Mouse (Mus musculus) naive thymus-derived CD4-positive, alpha-beta T cell, adult 2 months (primary cell): ENCODE results near the gene Cacna1a.

Experiments
- DNase-seq: peaks from one replicate; pipeline ENCODE4 v3.0.0-alpha.2; 2011; ENCODE audit warnings: low read depth

Gene Cacna1a

DNA sequence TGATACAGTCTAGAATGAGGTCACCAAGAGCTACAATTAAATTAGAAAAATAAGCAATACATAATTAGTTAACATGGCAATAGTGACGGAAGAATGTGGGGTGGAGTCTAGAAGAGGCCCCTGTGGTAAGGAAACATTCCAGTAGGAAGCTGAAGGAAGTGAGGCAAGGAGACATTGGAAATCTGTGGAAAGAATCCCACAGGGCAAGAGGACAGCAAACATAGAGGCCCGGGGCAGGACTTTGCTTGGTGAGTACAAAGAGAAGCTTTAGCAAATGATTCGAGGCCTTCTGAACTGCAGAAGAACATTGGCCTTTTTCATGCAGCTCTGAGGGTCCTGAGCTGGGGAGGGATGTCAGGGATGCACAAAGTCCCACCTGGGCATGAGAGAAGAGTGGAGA, at the start of gene Cacna1a:
TSS of gene Cacna1a (plus strand) at position 166 of the 400 bp plus-strand sequence.
- DNase-seq = no peak

DNA sequence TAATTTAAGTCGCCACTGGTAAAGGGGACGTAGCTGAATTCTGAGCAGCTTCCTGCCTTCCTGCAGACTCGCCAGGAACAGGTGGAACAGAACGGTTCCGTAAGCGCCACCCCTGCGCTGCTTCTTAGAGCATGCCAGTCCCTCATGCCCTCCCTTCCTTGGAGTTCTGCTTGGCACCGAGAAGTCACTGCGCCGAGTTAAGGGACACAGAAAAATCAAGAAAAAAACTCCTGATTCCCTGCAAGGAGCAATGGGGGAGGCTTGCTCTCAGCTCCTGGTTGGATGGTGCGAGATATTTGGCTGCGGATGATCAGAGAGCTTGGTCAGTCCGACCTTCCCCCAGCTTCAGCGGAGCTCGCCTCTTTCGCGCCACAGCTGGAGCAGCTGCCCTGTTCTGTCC, 49.7 kb upstream of the Cacna1a start:
- no peak for DNase-seq

DNA sequence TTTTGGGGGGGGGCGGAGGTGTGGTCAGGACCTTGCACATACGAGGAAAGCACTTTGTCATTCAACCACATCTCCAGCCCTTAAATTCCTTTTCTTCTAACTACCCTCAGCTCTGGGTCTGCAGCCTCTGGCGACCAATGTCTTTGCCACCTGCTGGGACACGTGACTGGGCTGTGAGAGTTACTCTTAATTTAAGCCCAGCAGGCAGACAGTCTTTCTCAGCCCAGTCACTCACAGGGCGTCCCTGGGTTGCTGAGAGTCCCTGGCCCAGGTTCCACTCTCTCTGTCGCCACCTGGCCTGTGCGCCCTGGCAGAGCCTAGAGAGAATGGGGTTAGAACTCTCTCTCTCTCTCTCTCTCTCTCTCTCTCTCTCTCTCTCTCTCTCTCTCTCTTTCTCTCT, 48.9 kb upstream of the Cacna1a start:
- DNase-seq = no peak

DNA sequence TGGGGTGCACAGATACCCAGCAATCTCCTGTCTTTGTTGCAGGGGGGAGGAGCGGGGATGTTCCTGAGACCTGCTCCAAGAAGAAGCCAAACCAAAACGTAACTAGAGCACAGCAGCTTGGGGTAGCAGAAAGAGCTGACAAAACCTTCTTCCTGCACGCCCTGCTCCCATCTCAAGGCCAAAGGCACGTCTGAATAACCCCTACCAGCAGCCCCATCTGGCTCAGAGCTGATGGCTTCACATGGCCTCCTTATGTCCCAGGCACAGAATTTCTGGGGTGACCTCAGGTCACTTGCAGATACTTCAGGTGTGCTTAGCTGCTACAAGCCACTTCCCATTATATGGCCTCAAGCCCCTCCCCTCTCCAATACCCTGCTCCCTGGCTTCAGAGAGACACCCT, 48.4 kb upstream of the Cacna1a start:
- DNase-seq = no peak

DNA sequence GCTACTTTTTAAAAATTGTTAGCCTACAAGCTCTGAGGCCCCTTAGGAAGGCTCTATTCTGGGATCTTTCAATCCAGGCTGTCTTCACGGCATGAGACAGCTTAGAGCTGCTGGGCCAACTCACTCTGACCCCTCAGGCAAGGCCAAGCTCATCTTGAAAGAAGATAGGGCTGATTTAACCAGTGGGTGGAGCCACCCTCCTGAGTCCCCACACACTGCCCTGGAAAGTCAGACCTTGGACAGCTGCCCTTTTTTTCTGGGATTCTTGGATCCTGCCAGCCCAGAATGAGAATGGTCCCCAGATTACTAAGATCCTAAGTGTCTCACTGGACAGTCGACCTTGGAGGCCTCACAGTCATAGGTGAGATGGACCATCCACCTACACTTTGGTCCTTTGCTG, 47.6 kb upstream of the Cacna1a start:
- no peak for DNase-seq

DNA sequence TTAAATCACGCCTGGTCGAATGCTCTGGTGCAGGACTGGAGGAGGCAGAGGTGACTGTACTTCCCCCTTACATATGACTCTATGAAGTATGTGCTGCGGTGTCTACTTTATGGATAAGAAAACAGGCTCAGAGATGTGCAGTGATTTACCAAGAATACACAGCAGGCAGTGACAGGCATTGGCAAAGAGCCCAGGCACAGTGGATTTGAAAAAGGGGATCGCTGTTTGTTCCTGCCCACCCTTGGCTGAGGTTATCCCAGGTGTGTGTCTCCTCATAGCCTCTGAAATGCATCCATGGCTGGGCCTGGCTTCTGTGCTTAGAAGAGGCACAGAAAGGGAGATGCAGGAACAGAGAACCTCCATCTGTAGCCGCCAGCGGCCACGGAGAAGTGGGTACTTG, 42.7 kb upstream of the Cacna1a start:
- DNase-seq = no peak

DNA sequence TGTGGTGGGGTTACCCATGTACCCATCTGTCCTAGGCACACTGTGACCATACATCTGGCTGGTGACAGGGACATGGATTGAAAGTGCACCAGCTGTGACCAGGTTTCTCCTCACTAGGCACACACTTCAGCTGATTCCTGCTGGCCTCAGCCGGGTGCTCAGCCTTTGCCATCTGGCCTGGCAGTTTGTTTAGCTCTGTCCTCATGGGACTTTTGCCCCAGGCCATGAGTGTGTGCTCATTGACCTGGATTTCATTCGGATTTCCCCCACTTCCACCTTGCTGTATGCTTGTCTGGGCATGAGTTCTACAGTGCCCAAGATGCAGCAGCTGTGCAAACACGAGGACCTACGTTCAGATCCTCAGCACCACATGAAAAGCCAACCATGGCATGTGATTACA, 41.8 kb upstream of the Cacna1a start:
- no peak for DNase-seq

DNA sequence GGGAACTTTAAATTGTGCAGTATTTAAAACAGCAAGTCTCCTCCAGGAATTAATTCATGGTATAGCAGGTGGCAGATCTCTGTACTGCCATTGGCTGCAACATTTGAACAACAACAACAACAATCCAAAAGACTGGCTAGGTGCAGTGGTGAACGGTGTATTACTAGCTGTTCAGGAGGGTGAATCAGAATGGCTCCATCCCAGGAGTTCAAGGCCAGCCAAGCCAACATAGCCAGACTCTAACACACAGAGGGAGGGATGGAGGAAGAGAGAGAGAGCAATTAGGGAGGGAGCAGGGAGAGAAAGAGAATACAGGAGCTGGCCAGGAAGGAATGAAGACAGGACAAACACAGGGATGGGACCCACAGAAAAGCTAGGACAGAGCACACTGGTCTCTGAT, 38.7 kb upstream of the Cacna1a start:
- no peak for DNase-seq

DNA sequence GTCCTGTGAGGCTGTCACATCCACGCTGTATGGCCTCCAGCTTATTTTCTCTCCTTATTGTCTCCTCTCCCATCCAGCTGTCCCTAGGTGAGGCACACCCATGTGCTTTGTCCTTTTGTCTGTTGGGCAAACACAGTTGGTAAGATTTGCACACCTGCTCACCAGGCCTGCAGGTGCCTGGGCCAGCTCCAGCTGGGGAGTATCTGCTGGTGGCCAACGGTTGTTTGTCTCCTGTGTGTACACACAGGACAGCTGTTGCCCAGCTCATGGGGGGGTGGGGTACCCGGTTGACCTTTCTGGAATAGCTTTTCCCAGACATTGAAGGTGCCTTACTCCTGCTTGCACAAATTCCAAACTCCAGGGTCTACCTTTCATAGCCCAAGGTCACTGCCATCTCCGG, 37.3 kb upstream of the Cacna1a start:
- DNase-seq = no peak

DNA sequence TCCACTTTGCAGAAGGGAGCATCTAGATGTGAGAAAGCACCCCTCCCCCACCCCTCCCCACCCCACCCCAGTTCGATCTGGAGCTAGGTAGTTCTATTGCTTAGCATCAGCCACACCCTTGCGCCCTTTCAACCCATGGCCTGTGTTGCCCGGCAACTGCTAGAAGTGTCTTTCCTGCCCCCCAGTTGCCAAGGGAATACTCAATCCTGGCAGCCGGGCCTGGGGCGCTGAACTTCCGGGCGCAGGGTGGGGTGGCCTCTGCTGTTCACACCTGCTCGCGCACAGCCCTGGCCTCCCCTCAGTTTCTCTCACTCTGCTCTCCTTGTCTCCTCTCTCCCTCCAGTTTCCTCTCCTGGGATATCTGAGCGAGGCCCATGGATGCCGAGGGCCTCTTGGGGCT, 31.8 kb upstream of the Cacna1a start:
- no peak for DNase-seq

DNA sequence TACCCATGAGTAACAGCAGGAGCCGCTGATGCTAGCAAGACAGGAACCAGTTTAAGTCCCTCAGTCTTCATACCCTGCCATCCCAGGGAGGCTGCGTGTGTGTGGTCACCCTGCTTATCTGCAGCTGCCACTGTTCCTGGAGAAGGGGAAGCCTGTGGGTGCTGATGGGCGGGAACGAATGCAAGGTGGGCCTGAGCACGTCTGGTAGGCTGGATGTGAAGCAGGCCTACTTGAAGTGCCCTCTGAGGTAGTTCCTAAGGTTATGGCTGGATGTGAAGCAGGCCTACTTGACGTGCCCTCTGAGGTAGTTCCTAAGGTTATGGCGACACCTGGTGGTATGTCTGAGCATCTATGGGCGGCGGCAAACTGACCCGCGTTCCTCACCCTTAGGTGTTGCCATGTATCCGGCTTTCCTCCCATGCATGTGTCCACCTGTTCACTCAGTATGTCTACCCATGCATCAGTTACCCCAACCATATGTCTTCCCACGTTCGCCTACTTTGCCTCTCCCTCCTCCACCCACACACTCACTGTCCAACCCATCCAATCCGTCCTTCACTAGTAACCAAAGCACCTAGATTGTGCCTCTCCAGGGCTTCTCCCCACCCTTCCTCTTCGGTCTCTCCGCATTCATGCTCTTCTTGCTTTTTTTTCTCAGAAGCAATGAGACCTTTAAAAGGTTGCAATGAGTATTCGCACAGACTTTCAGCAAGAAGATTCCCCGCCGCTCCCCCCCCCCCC, 30.4 kb upstream of the Cacna1a start:
- peak; percentile 86 for DNase-seq

DNA sequence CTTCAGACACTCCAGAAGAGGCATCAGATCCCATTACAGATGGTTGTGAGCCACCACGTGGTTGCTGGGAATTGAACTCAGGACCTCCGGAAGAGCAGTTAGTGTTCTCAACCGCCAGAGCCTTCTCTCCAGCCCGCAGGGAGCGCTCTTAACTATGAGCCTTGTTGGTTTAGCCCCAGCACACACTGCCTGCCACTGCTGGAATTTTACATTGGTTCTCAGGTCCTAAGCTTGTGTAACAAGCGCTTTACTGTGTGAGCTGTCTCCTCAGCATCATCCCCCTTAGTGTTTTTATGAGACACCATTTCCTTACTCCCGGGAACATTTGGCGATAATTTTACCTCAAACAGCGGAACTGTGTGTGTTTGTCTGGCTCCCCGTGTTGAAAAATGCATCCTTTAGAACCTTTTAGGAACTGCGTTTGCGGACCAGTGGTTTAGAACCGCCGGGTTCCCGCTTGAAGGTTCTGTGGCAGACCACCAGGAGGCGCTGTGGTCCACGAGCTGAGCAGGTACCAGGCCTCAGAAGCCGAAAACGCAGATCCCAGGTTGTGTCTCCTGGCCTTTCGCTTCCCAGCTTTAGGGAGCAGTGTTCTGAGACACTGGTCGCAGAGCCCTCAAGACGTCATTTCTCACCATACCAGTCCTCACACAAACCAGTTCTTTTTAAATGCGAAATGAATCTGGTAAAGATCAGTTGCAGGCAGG, 24.7 kb upstream of the Cacna1a start:
- DNase-seq = peak; percentile 69

DNA sequence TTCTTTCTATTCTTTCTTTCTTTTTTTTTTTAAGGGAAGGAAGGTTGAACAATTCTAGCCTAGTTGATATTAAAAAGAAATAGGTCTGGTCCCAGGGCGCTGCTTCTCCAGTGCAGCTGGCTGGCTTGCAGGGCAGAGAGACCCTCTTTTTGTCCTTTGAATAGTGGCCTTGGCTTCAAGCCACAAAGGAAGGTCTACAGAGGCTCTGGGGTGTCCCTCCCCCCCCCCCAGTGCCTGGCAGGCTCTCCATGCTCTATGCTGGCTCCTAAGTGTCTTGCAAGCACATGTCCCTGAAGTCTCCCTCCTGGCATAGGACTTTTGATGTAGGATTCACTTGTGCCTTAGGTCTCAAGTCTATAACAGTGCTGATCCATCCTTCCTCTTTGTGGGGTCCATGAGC, 23.0 kb upstream of the Cacna1a start:
- no peak for DNase-seq

DNA sequence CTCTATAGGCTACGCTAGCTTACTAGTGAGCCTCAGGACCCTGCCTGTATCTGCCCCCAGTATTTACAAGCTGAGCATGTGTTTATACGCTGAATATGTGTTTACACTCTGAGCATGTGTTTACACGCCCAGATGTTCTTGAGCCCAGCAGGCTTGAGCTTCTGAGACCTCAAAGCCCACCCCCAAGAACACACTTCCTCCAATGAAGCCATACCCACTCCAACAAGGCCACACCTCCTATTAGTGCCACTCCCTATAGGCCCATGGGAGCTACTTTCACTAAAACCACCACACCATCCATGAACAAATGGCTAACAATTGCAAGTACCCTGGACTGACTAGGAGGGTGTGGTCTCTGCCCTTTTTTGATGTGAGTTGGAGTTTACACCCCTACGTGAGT, 17.3 kb upstream of the Cacna1a start:
- DNase-seq = no peak

DNA sequence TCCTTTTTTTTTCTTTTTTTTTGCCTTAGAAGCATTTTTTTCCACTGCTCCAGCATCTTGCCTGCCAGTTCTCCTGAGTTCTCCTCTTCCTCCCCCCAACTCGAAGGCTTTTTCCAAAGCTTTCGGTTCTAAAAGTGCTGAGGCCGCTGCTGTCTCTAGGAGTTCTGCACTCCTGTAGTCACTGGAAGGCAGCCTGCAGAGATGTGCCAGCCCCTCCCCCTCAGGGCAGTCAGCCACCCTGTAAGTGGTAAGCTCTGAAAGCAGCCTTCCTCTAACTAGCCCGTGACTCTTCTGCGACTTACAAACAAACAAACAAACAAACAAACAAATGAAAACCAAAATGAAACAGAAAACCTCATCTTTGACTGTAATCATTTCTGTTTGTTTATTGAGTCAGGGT, 13.2 kb upstream of the Cacna1a start:
- no peak for DNase-seq

DNA sequence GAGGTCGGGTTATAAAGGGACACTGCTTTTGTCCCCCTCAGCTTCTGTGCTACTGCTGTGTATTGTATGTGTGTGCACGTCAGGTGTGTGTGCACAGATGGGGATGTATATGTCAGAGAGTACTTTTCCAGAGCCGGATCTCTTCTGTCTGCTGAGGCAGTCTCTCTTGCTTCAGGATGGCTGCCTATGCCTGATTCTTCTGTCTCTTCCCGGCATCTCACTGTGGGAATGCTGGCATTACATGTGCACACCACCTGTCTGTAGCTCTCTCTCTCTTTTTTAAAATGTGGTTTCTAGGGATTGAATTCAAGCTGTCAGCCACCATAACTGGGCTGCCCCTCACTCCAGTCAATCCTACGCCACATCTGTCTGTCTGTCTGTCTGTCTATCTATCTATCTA, 12.4 kb upstream of the Cacna1a start:
- no peak for DNase-seq

DNA sequence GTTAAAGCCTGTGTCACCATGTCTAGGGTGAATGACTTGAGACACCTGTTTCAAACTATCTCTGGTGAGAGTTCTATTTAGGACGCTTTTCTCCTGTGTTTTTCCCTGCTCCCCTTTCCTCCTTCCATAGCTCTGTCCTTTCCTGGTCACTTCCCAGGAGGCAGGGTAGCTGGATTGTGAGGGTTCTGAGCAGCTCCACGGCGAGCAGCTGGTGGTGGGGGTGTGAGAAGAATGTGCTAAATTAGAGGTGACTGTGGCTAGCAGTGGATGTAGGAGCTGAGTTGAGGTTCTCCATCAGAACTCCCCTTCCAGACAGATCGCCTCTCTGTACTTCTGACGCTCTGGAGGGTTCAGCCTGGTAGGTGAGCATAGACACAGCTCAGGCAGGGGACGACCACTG, 11.7 kb upstream of the Cacna1a start:
- no peak for DNase-seq

DNA sequence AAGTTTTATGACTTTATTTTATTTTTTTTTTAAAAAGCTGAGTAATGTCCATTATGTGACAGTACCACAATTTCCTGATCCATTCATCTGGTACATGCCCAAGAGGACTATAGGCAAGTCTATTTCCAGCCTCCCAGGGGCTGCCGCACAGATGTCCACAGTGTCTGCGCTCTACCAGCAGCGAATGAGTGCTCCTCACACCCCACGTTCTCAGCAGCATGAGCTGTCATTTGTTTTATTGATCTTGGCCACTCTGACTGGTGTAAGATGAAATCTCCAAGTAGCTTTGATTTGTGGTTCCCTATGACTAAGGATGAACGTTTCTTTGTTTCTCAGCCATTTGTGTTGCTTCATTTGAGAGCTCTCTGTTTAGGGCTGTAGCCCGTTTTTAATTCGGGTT, 6.6 kb upstream of the Cacna1a start:
- no peak for DNase-seq

DNA sequence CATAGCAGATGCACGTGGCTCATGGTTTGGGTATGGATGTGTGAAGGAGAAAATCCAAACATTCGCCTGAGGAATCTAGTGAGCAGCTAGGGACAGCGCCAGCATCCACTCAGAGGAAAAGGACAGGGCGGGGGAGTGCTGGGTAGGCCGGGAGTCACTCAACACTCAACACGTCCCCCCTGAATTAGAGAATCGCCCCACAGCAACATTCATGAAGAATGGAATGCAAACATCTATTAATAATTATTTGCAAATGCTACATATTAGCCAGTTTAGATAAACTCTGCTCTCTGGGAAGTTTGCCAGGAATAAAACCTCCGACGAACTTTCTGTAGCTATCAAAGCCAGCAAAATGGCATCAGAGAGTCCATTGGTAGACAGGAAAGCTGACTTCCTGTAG, 533 bp downstream of the Cacna1a start:
- DNase-seq = no peak

DNA sequence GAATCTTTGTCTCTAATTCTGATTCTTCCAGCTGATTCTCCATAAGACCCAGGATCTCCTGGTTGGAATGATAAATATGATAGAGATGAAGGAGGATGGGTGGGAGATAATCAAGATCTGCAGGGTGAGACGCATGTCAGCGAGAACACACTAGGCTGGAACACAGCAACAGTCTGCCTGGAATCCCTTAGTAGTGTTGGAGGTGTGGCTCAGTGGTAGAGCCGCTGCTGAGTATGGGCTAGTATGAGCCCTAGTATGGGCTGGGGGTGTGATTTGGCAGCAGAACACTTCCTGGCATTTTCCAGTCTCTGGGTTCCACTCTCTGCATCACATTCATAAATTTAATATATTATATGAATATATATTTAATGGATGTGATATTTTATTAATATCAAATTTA, 933 bp downstream of the Cacna1a start:
- no peak for DNase-seq

DNA sequence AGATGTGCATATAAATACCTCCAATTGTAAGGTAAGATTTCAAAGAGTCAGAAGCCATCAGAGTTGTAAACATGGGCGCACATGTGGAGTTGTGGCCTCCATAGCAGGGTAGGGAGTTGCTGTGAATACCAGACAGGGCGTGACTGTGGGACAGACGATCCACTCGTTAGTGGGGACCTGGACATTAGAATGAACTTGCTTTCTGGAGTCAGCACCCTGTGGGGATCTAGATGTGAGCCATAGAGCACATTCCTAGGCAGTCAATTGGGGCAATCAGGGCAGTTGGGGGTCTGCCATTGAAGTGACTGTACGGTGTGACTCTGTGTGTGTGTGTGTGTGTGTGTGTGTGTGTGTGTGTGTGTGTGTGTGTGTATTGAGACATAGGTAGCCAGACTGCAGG, 3.4 kb downstream of the Cacna1a start:
- DNase-seq = no peak

DNA sequence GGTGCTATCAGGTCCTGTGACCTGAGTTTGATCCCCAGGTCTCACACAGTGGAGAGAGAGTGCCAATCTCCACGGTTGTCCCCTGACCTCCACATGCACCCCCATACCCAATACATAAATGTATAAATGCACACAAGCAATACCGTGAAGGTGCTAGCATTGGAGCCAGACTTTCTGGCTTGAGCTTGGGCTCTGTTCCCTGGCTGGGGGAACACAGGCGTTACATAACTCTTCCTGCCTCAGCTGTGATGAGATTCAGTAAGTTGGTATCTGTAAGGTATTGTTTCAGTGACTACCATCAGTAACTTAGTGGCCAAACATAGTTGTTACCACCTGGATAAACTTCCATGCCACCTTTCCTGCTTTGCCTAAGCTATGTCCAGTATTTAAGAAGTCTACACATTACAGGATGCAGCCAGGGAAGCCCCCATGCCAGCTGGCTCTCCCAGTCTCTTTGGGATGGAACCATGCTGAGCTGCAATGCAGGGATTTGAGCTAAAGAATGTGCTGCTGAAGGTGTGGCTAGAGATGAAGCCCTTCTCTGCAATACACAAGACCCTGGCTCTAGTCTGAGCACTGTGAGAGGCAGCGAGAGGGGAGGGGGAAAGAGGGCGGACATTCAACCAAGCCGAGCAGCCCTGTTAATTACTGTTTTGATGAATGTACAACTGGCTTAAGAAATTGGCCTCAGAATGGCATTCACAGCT, 7.7 kb downstream of the Cacna1a start:
- DNase-seq = no peak
